12 mouse cellular contexts compared by ENCODE assay signal in genomic region chr19:55991791-55992726, GRCm38 (mm10).
A peak's percentile ranks its signal among the peaks of the same experiment; 100 is the strongest.
DNase-seq lines count a peak whose midpoint lies in the region; TF ChIP-seq lines count a peak whose summit lies in the region.
"Had no signal": no experiment of that assay in that cellular context is flagged by ENCODE, and none has a peak within 500 bp of the region (broad histone marks: within the 10 kb centered on the region; RNA-seq: fewer than 3 reads in every experiment).

No protein-coding gene starts in this region.

- DNase-seq in layer of hippocampus, adult 9-11 months, result peak; percentile 58
- no peak for DNase-seq in layer of hippocampus, postnatal 10 days (ENCODE audit: low spot score in 2 of 2)
- DNase-seq in NIH3T3 (ENCODE audit: low read depth), result peak; percentile 78
- no peak for DNase-seq in kidney, postnatal 36 days
- DNase-seq in lung, postnatal 25 days (ENCODE audit: low spot score), result no peak
- DNase-seq: adrenal gland, postnatal 14 days; cerebellum, adult 9-11 months; lung, postnatal 14 days had no signal

- TF ChIP-seq POLR2A in embryonic fibroblast, embryonic 13.5 days (IDR thresholded peaks at IDR 0.05; ENCODE audit: low read depth, low read length), result no peak
- no peak for TF ChIP-seq POLR2A in myocyte (IDR thresholded peaks at IDR 0.05; ENCODE audit: insufficient read length, low read depth)

- H3K4me3 ChIP-seq in embryonic fibroblast, embryonic 13.5 days (ENCODE audit: insufficient read depth, low read length), result no peak overlapping the region
- peak overlapping the region; percentile 11 for H3K4me3 ChIP-seq in myocyte
- H3K4me3 ChIP-seq: kidney, embryonic 15.5 days; stomach, embryonic 15.5 days had no signal

- no peak overlapping the region for H3ac ChIP-seq in myocyte (ENCODE audit: control insufficient read depth, insufficient read length)

- H3K36me3 ChIP-seq in myocyte (ENCODE audit: control insufficient read depth, insufficient read depth), result no peaks in the 10 kb centered on the region
- H3K36me3 ChIP-seq: kidney, embryonic 15.5 days; stomach, embryonic 15.5 days had no signal

- TF ChIP-seq CTCF in embryonic fibroblast, embryonic 13.5 days (IDR thresholded peaks at IDR 0.05; ENCODE audit: borderline replicate concordance, insufficient read depth, low read length), result no peak

- peak overlapping the region; percentile 73 for H3K4me2 ChIP-seq in myocyte (ENCODE audit: low read depth)
- H3K4me2 ChIP-seq: kidney, embryonic 15.5 days; stomach, embryonic 15.5 days had no signal

- peaks cover 7% of the 10 kb centered on the region for H3K4me1 ChIP-seq in embryonic fibroblast, embryonic 13.5 days (ENCODE audit: control insufficient read depth, insufficient read depth, low read length)
- H3K4me1 ChIP-seq: kidney, embryonic 15.5 days; stomach, embryonic 15.5 days had no signal

- no peaks in the 10 kb centered on the region for H3K79me2 ChIP-seq in myocyte (ENCODE audit: control insufficient read depth, insufficient read depth)

- peak overlapping the region; percentile 72 for H3K27ac ChIP-seq in embryonic fibroblast, embryonic 13.5 days (ENCODE audit: insufficient read depth, low read length)
- H3K27ac ChIP-seq: kidney, embryonic 15.5 days; stomach, embryonic 15.5 days had no signal

- H3K27me3 ChIP-seq in myocyte (ENCODE audit: control insufficient read depth, insufficient read depth, insufficient read length), result no peaks in the 10 kb centered on the region
- H3K27me3 ChIP-seq: kidney, embryonic 15.5 days; stomach, embryonic 15.5 days had no signal

TF ChIP-seq in myocyte, 11 proteins besides CTCF, POLR2A, EP300 and RAD21:
- no peak for TF ChIP-seq SRF (IDR thresholded peaks at IDR 0.05; ENCODE audit: control insufficient read depth, insufficient read length, low read depth)
- no peak for TF ChIP-seq TCF3 (IDR thresholded peaks at IDR 0.05; ENCODE audit: insufficient read length, low read depth)
- no peak for TF ChIP-seq E2F4 (IDR thresholded peaks at IDR 0.05; ENCODE audit: insufficient read depth)
- TF ChIP-seq MYOD1 (IDR thresholded peaks at IDR 0.05; ENCODE audit: control insufficient read depth in 1 of 3, insufficient read length in 2 of 3, low read depth in 2 of 3), result no peak
- no peak for TF ChIP-seq MYOG (IDR thresholded peaks at IDR 0.05; ENCODE audit: control insufficient read depth in 1 of 3, insufficient read depth in 1 of 3, insufficient read length in 2 of 3, low read depth in 2 of 3)
- TF ChIP-seq USF1 (IDR thresholded peaks at IDR 0.05; ENCODE audit: low read depth), result no peak
- TF ChIP-seq TCF12 (IDR thresholded peaks at IDR 0.05; ENCODE audit: insufficient read depth, poor library complexity, severe bottlenecking), result no peak
- TF ChIP-seq MAX (IDR thresholded peaks at IDR 0.05; ENCODE audit: low read depth), result no peak
- no peak for TF ChIP-seq REST (IDR thresholded peaks at IDR 0.05; ENCODE audit: insufficient read depth, insufficient read length)
- no peak for TF ChIP-seq CEBPB (IDR thresholded peaks at IDR 0.05; ENCODE audit: insufficient read depth, poor library complexity, severe bottlenecking)
- no peak for TF ChIP-seq POLR2AphosphoS2 (IDR thresholded peaks at IDR 0.05; ENCODE audit: insufficient read length, low read depth)

Comparison
In these comparisons a context has a peak if more than half of its experiments do, and no peak if none do; other contexts are left out.
1. DNase-seq: peak in layer of hippocampus, adult 9-11 months (single experiment) and NIH3T3 (single experiment); none in layer of hippocampus, postnatal 10 days (0 of 2), kidney, postnatal 36 days (0 of 2) and lung, postnatal 25 days (single experiment).